Mouse (Mus musculus): ENCODE data around the gene Msh2.

Msh2 gene

DNA sequence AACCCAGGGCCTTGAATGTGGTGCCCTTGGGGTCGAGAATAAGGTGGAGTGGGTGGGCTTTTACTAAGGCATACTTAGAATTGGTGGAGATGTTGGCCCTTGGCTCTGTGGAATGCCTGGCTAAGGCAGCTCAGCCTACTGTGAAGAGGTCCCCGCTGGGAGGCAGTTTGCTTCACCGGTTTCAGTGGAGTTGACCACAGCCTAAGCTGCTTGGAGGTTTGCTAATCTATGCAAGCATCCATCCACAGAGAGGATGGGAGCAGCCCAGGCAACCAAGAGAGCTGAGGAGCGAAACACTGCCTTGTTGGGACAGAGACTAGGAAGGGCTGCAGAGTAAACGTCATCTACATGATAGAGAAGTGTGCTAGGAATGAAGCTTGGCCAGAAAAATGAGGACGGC is 24.7 kb downstream of the Msh2 start:
- in situ Hi-C loops (cut with MboI; ENCODE audit: unreplicated experiment in 2 of 2): loop anchor here (25.0 kb wide), 3 partner anchors 565 to 940 kb away; no protein-coding TSS in a partner anchor

DNA sequence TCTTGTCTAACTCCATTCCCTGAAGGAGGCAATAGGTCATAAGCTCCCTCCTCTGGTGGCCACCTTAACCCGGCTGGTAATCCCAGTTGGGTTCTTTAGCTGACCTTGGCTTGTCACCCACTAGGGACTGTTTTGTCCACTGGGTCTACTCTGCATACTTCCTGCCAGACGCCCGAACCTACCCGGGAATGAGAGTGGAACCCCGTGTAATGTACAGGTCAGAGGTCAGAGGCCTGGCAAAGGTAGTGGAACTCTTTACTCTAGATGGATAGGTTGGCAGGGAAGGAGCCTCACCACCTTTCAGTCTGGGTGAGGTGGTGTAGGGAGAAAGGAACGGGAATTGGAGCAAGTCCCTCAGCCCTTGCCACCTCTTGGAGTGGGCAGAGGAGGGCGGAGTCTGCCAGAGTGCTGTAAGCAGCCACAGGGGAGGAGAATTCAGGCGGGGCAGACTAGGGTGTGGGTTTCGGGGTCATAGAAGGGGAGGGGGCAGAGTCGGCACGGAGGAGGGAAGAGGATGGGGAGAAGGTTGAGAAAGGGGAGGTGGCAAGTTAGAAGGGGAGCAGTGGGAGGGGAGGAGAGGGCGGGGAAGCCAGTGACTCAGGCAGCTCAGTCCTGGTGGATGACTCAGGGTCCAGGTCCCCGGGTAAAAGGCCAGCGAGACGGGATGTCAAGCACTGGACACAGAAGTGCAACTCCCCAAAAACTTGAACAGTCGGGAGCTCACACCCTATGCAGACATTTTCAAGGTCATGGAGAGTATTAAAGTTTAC is 27.1 kb downstream of the Msh2 start:
- in situ Hi-C loops (cut with MboI; ENCODE audit: unreplicated experiment in 2 of 2): loop anchor here (25.0 kb wide), 3 partner anchors 563 to 938 kb away; no protein-coding TSS in a partner anchor

DNA sequence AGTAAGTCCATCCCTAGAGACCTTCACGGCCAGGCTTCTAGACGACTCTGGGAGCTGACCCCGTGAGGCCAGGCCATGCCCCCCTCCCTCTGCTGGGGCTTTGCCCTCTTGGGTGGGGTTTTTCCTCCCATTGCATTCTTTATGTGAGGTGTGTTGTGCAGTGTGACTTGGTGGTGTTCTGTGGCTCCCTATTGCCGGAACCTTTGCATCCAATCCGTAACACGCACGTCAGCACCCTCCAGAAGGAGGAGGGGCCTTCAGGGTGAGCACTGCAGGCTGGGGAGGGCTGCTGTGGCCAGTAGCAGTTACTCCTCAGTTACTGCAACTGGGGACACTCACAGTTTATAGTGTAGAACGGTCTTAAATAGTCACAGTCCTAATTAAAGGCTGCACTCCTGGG is 28.0 kb downstream of the Msh2 start:
- in situ Hi-C loops (cut with MboI; ENCODE audit: unreplicated experiment in 2 of 2): no loop called here

DNA sequence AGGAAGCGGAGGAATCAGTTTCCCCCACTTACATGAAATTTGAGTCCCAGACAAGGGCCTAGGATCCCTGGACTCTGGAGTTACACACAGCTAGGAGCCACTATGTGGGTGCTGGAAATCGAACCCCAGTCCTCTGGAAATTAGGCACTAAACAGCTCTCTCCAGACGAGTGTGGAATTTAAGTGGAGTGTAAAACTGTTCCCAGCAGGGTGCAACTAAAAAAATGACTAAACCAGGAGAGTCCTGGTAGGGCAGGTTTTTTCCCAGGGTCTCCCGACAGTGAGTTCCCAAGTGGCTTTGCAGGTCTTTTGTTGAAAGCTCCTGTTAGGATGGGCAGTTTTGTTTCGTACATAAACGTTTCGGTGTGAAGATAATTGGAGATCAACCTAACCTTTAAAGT is 52.6 kb downstream of the Msh2 start:
- in situ Hi-C loops (cut with MboI; ENCODE audit: unreplicated experiment in 2 of 2): no loop called here

DNA sequence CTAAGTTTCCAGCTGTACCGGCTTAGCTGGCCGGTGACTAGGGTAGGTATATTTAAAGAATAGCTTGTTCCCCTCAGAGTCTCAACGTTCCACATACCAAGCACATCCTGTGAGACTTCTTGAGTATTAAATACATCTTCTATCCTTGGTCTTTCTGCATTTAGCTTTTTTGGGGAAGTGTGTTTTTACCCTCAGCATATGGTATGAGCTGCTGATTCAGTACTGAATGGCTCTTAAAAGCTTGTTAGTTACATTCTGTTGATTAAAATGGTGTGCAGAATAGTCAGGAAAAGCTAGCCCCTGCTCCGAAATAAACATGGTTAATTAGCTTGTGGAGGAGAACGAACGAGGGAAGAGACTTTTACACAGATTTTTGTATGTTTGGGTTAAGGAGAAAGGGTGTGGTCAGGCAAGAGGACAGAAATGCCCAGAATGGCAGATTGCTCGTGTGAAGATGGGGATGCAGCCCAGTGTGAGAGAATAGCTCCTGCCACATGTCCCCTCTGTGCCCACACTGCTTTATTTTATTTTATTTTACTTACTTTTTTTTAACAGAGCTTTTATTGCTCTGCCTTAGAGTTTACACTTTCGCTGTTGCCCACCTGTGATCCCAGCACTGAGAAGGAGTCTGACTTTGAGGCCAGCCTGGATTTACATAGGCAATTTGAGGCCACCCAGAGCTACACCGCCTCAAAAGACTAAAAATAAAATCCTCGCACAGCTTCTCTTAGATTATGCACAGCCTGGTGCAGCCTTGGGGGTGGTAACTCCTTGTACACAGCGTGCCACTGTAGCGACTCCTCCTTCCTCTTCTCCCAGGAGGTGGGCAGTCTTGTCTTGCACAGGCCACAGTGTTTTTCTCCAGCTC is 54.6 kb downstream of the Msh2 start:
- in situ Hi-C loops (cut with MboI; ENCODE audit: unreplicated experiment in 2 of 2): no loop called here

DNA sequence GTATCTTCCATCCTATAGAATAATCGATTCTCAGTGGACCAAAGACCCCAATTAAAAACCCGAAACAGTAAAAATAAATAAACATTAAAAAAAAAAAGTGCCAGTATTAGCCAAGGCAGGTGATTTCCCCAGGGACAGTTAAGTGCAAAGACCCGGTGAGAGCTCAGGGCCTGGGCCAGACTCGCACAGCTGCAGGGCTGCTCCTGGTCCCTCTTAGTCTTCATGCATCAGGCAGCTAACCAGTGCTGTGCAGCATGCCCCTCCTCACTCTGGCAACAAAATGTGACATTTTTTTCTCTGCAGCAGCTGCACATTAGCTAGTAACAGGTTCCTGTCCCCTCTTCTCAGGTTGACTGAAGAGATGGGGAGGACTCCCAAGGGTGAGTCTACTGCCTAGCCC is 59.8 kb downstream of the Msh2 start:
- in situ Hi-C loops (cut with MboI; ENCODE audit: unreplicated experiment in 2 of 2): no loop called here

DNA sequence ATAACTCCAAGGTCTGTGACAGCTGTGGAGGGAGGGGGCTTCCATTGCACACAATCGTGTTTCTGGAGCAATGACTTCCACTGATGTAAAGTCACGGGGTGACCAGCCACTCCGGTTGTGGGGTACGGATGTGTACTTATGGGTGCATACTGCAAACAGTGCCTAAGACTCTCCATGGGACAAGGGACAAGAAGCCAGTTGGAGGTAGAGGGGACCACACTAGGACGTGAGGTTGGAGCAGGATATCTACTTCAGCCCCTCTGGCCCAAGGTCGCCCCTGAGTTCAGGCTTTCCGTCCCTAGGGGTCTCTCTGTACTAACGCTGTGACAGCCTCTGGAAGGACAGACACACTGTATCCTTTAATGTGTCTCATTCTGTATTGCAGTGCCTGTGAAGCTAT is 62.3 kb downstream of the Msh2 start:
- in situ Hi-C loops (cut with MboI; ENCODE audit: unreplicated experiment in 2 of 2): no loop called here

DNA sequence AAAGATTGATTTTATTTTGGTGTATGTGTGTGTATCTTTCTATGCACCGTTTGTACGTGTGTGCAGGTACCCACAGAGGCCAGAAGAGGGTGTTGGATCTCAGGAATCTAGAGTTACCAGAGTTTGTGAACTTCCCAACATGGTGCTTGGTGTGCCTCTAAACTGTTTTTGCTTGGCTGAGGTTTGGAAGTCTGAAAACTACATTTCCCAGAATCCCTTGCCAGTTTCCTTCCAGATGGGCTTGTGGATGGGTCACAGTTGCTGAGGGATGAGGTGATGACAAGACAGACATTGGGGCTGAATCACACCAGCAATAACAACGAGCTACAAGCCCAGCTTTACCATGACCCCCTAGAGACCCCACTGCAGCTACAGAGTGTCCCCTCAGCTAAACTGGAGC is 65.0 kb downstream of the Msh2 start:
- in situ Hi-C loops (cut with MboI; ENCODE audit: unreplicated experiment in 2 of 2): no loop called here

DNA sequence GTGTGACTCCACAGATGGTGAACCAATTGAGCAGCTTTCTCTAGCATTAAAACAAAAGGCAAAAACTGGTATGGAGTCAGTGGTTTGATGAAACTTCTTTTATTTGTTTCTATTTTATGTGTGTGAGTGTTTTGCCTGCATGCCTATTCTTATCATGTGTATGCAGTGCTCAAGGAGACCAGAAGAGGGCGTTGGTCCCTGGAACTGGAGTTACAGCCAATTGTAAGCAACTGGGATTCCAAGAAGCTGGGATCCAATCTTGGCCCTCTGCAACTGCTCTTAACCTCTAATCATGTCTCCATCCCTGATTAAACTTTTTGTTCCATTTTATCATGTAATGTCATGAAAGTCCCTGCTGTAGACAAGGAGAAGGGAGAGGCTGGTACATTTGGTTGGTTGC is 67.7 kb downstream of the Msh2 start:
- in situ Hi-C loops (cut with MboI; ENCODE audit: unreplicated experiment in 2 of 2): no loop called here

DNA sequence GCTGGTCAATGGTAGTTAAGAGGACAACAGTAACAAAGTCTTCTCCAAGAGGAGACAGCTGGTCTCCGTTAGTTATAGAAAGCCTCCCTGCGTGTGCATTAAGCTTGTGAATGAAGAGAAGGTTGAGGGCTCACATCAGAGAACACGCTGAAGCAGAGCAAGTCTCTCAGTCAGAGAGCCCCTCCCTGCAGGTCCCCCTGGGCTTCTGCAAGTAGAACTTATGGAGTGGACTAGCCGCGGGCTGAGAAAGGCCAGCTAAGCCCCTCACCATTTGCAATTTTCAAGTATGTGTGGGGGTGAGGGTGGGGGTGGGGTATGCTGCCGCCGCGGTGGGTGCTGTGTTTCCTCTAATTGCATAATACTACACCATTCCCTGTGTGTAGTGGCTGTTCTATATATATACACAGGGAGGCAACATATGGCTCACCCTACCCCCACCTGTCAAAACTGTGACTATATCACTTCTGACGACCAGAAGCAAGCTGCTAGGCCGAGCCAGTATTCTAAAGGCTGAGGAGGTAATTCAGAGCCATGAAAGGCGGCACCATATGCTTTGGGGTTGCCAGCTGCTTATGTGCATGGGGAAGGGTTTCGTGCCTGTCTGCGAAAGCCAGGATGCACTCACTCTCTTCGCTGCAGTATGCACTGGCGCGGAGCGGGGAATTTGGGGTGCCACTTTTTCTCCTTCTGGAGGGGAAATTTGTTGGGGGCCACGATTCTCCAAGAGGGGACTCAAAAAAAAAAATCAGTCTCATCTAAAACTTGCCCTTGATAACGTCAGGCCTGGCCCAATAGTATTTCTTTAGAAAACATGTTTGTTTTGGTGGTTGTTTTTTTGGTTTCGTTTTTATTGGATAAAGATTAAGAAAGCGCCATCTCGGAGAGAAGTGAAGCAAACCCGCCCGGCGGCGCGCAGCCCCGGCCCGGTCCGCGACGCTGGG is 73.1 kb downstream of the Msh2 start:
- in situ Hi-C loops (cut with MboI; ENCODE audit: unreplicated experiment in 2 of 2): no loop called here

DNA sequence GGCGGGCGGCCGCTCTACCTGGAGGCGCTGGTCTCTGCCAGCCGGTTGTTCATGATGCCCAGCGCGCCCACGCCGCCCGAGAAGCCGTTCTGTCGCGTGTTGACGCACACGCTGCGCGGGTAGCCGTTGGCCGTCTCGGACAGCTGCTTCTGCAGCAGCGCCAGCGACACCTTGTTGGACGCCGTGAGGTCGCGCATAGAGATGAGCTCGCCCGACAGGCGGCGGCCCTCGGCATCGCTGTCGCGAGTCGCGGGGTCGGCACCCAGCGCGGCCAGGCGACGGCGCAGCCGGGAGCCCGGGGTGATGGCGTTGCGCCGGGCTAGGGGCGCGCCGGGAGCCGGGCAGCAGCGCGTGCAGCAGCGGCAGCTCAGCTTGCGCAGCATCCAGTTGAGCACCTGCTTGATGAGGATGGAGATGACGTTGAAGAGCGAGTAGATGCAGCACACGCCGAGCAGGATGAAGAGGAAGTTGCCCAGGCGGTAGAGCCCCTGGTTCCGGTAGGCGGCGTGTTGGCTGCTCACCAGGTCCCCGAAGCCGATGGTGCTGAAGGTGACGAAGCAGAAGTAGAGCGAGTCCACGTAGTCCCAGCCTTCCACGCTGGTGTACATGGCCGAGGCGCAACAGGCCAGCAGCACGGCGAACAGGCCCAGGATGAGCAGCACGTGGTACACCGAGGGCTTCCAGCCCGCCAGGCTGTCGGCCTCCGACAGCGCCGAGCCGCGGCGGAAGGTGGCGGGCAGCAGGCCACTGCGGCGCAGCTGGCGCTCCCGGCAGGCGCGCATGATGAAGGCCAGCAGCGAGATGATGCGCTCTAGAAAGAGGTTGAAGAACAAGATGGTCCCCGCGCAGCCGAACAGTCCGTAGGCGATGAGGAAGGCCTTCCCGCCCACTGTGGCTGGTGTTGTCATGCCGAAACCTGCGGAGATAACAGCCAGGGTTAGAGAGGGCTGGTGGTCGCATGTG is 74.1 kb downstream of the Msh2 start:
- in situ Hi-C loops (cut with MboI; ENCODE audit: unreplicated experiment in 2 of 2): no loop called here

DNA sequence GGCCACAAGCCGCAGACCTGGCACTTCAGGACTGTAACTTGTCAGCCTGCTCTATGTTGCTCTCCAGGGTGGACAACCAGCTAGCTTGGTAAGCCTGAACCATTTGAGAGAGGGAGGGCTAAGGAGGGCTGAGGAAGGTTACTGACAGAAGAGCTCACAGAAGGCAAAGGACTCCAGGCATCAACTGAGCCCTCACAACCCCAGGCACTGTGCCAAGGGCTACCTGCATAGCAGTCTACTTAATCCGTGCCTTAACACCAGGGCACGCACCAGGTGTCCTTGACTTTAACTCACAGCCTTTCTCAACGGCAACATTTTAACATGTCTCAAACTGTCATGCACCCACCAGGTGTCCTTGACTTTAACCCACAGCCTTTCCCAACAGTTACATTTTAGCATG is 88.2 kb downstream of the Msh2 start:
- in situ Hi-C loops (cut with MboI; ENCODE audit: unreplicated experiment in 2 of 2): no loop called here

DNA sequence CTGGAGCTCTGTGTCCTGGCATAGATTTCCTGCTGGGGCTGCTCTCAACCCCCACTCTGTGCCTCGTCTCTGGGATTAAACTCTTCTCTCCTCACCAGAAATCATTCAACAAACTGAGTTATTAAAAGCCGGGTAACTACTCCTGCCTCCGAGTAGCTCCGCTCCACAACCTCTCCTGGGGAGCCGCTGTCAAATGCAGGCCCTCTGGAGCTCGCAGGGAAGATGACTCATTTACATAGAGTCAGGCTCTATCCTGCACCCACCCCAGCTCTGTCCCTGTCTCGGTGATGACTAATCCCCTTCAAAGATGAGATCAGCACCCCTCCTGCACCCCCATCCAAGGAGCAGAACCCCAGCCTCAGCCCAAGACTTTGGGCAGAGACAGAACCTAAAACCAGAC is 91.0 kb downstream of the Msh2 start:
- in situ Hi-C loops (cut with MboI; ENCODE audit: unreplicated experiment in 2 of 2): no loop called here

DNA sequence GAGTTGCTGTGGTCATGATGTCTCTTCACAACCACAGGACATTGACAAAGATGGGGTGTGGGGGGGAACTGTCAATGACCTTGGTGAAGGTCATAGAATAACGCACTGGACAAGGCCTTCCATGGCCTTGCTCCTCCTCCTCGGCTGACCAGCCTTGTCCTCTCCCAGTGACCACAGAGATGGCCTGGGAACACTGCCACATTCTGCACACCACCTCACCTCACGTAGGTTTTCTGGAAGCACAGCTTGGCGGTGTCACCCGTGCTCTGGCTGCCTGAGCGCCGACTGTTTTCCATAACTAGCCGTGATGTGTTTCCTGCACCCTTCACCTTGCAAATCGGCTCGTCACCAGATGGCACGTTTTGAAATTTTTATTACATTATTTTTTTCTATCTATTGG is 92.9 kb downstream of the Msh2 start:
- in situ Hi-C loops (cut with MboI; ENCODE audit: unreplicated experiment in 2 of 2): no loop called here

DNA sequence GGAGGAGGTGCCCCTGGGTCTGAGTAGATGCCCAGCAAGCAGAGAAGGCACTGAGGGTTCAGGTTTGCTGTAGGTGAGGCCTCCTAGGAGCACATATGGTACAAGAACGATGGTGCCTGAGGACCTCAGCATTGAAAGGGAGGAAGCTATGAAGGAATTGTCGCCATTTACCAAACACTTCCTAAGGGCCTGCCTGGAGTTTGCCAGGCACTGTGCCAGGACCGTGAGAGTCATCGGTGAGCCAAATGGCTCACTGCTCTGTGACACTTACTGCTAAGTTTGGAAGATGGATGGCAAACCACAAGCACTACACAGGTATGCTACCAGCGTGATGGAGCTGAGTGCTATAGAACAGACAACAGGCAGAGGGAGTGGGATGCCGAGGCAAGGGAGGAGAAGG is 94.8 kb downstream of the Msh2 start:
- in situ Hi-C loops (cut with MboI; ENCODE audit: unreplicated experiment in 2 of 2): no loop called here

DNA sequence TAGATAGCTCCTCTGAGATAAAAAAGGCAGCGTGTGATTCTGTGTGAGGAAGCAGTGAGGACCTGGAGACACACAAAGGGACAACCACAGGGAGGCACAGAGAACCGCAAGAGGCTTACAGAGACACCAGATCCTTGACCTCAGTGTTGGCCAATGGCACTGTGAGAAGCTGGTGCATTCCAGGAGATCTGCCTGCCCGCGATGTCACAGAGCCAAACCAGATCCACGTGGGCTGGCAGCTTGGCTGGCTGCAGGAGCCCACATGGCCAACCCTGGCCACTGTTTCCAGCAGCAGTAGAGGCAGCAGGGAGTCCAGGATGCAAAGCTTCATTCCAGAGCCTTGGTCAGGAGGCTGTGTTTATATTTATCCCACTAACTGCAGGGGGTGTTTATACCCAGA is 98.6 kb downstream of the Msh2 start:
- in situ Hi-C loops (cut with MboI; ENCODE audit: unreplicated experiment in 2 of 2): no loop called here

DNA sequence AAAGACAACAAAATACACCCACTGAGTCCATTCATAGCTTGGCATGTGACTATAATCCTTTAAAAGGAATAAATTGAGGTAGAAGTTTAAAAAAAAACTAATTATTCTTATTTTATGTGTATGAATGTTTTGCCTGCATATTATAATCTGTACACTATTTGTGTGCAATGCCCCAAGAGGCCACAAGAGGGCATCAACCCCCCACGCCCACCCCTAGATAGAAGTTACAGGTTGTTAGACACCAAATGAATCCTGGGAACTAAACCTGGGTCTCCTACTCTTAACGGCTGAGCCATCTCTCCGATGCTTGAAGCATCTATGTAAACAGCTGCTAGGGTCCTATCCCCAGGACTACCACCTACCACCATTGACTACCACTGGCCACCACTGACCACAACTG is 101.0 kb downstream of the Msh2 start:
- in situ Hi-C loops (cut with MboI; ENCODE audit: unreplicated experiment in 2 of 2): no loop called here
